Mouse (Mus musculus) liver, adult 10 weeks (tissue): ENCODE data around the gene Nudt1. TPM values are rescaled to one million over a fixed set of nuclear protein-coding genes. Genes with fewer than 3 reads are reported as not detected.

Source experiments
- polyA plus RNA-seq: library from polyadenylated mRNA; stranded (reverse); fragments of 350-450 nt; fragmentation: Illumina TruSeq; extraction: RNeasy Lipid Tissue Mini Kit (QIAGEN cat#74804); gene quantifications from one replicate; pipeline ENCODE4 v1.2.3, GENCODE M21; 2014; ENCODE audit warnings: low read depth, low replicate concordance

The Nudt1 gene
- 3.6 TPM for polyA plus RNA-seq

GRCm38 (mm10) chr5:140321042-140321755, at the start of gene Nudt1, which contains the start of gene Mad1l1:
Nudt1 (plus strand) TSS chr5:140321656.
Mad1l1 (minus strand) TSS chr5:140321552.

GRCm38 (mm10) chr5:140331615-140332512, 10.4 kb downstream of the Nudt1 start, which contains the start of gene Mrm2:
Mrm2 (minus strand) TSS chr5:140331898.

Other genes with a start within 250 kb of the Nudt1 start
- gene Mad1l1, start 104 bp upstream of the Nudt1 start, polyA plus RNA-seq, result 0.29 TPM
- gene Mrm2, start 10.2 kb downstream of the Nudt1 start, polyA plus RNA-seq, result 1.6 TPM
- 0.29 TPM for gene Snx8, start 67.6 kb downstream of the Nudt1 start, polyA plus RNA-seq
- 18.3 TPM for gene Eif3b, start 97.7 kb downstream of the Nudt1 start, polyA plus RNA-seq
- not detected for gene Gm4869, start 124.0 kb downstream of the Nudt1 start, polyA plus RNA-seq
- gene Chst12, start 183.9 kb downstream of the Nudt1 start, polyA plus RNA-seq, result not detected
- not detected for gene Grifin, start 243.4 kb downstream of the Nudt1 start, polyA plus RNA-seq